Mouse (Mus musculus) testis, adult 2 months (tissue): Measurements from ENCODE around the gene Slc22a15.

Source experiments
- CTCF ChIP-seq: fragments of 200-500 bp; IDR thresholded peaks from 2 replicates; pipeline ENCODE4 v1.5.1; 2012; ENCODE audit warnings: low read depth, mild to moderate bottlenecking, inconsistent platforms, low read length, moderate library complexity; ENCODE audit not compliant: control insufficient read depth, insufficient read depth, insufficient replicate concordance
- POLR2A ChIP-seq: fragments of 200-500 bp; IDR thresholded peaks from 2 replicates; pipeline ENCODE4 v1.6.1; 2012; ENCODE audit warnings: low read depth, mild to moderate bottlenecking, inconsistent platforms, low read length, moderate library complexity; ENCODE audit not compliant: control insufficient read depth

- TF ChIP-seq CTCF (no peak), POLR2A (no peak)
Measured at GRCm38 (mm10) chr3:101945257-101945656, 21.0 kb upstream of the Slc22a15 start.
